Mouse (Mus musculus): ENCODE measurements around the gene Bola1. TPM values are rescaled to one million over a fixed set of nuclear protein-coding genes. Genes with fewer than 3 reads are reported as not detected.
"Not testable (repeated sequence)": the region's sequence is repeated elsewhere in the genome, so short reads cannot be mapped to it uniquely, and the experiment has no call there.

The Bola1 gene
- polyA plus RNA-seq, 1 experiment from 2014 or later: 60.7 TPM

GRCm38 (mm10) chr3:96181510-96182381, 37.8 kb downstream of the Bola1 start:
- H3K36me3 ChIP-seq: peaks cover 5% of the 10 kb centered on the region
- peak overlapping the region; percentile 48 for H3K4me3 ChIP-seq (replicated peaks)
- no peaks in the 10 kb centered on the region for H3K9me3 ChIP-seq
- no peaks in the 10 kb centered on the region for H3K27me3 ChIP-seq (replicated peaks)
- H3K4me2 ChIP-seq (replicated peaks): peak overlapping the region; percentile 82
- H3K4me1 ChIP-seq (replicated peaks): peaks cover 21% of the 10 kb centered on the region
- H3K27ac ChIP-seq: no peak overlapping the region
- H3K9ac ChIP-seq: no peak overlapping the region; the same call in 1 of the 2 replicates
- peak; percentile 50; the same call in 1 of the 2 replicates for ATAC-seq
- WGBS: 37% methylated on average over 12 of the region's 12 CpGs

GRCm38 (mm10) chr3:96180727-96181477, 38.6 kb downstream of the Bola1 start, which contains the start of gene Sv2a:
Sv2a (plus strand) TSS chr3:96181151.
- H3K27ac ChIP-seq: no peak within 1 kb of the TSS
- peaks cover 21% of the 10 kb centered on the region for H3K4me1 ChIP-seq (replicated peaks)
- H3K9me3 ChIP-seq: no peaks in the 10 kb centered on the region
- peak within 1 kb of the TSS; percentile 48 for H3K4me3 ChIP-seq (replicated peaks)
- under 1% methylated on average over 15 of the region's 23 CpGs for WGBS
- H3K27me3 ChIP-seq (replicated peaks): no peaks in the 10 kb centered on the region
- peak within 1 kb of the TSS; percentile 82 for H3K4me2 ChIP-seq (replicated peaks)
- H3K36me3 ChIP-seq: peaks cover 13% of the 10 kb centered on the region
- peak; percentile 61; the same call in 1 of the 2 replicates for ATAC-seq
- H3K9ac ChIP-seq: peak within 1 kb of the TSS; percentile 62

- H3K36me3 ChIP-seq: peaks cover 13% of the 10 kb centered on the region
- WGBS: 67% methylated on average over 4 of the region's 4 CpGs
- no peak for ATAC-seq
Observed at GRCm38 (mm10) chr3:96179531-96179930, 40.0 kb downstream of the Bola1 start.

GRCm38 (mm10) chr3:96178902-96179301, 40.6 kb downstream of the Bola1 start:
- no peak for ATAC-seq
- no peaks in the 10 kb centered on the region for H3K27me3 ChIP-seq (replicated peaks)
- no peak overlapping the region for H3K4me2 ChIP-seq (replicated peaks)
- H3K4me3 ChIP-seq (replicated peaks): no peak overlapping the region
- no peak overlapping the region for H3K9ac ChIP-seq
- H3K9me3 ChIP-seq: no peaks in the 10 kb centered on the region
- H3K4me1 ChIP-seq (replicated peaks): peaks cover 24% of the 10 kb centered on the region
- 77% methylated on average over 2 of the region's 2 CpGs for WGBS
- H3K36me3 ChIP-seq: peaks cover 15% of the 10 kb centered on the region
- no peak overlapping the region for H3K27ac ChIP-seq

More at GRCm38 (mm10) chr3:96179531-96179930, 40.0 kb downstream of the Bola1 start:
- H3K9me3 ChIP-seq: no peaks in the 10 kb centered on the region
- no peak overlapping the region for H3K4me2 ChIP-seq (replicated peaks)
- H3K9ac ChIP-seq: no peak overlapping the region
- peaks cover 21% of the 10 kb centered on the region for H3K4me1 ChIP-seq (replicated peaks)
- no peak overlapping the region for H3K4me3 ChIP-seq (replicated peaks)
- H3K27ac ChIP-seq: no peak overlapping the region
- H3K27me3 ChIP-seq (replicated peaks): no peaks in the 10 kb centered on the region

- Histone ChIP-seq H3K9me3 (no peaks in the 10 kb centered on the region), H3K27me3 (replicated peaks) (no peaks in the 10 kb centered on the region), H3K27ac (no peak overlapping the region), H3K9ac (no peak overlapping the region), H3K4me1 (replicated peaks) (peaks cover 25% of the 10 kb centered on the region), H3K4me2 (replicated peaks) (no peak overlapping the region), H3K36me3 (peaks cover 15% of the 10 kb centered on the region), H3K4me3 (replicated peaks) (no peak overlapping the region)
- WGBS: 86% methylated on average over 4 of the region's 4 CpGs
- ATAC-seq: no peak
Observed at GRCm38 (mm10) chr3:96178427-96178826, 41.1 kb downstream of the Bola1 start.

- no peaks in the 10 kb centered on the region for H3K27me3 ChIP-seq (replicated peaks)
- H3K27ac ChIP-seq: no peak overlapping the region
- peaks cover 15% of the 10 kb centered on the region for H3K36me3 ChIP-seq
- H3K4me1 ChIP-seq (replicated peaks): peaks cover 14% of the 10 kb centered on the region
- H3K9me3 ChIP-seq: no peaks in the 10 kb centered on the region
- ATAC-seq: no peak
- WGBS: 94% methylated on average over 6 of the region's 6 CpGs
- no peak overlapping the region for H3K4me2 ChIP-seq (replicated peaks)
- H3K4me3 ChIP-seq (replicated peaks): no peak overlapping the region
- no peak overlapping the region for H3K9ac ChIP-seq
Observed at GRCm38 (mm10) chr3:96175251-96175650, 44.3 kb downstream of the Bola1 start.

- H3K9ac ChIP-seq; H3K9me3 ChIP-seq; H3K4me3 ChIP-seq (replicated peaks); H3K27ac ChIP-seq; ATAC-seq; H3K27me3 ChIP-seq (replicated peaks): not testable (repeated sequence)
- Histone ChIP-seq H3K36me3 (peaks cover 18% of the 10 kb centered on the region), H3K4me2 (replicated peaks) (0 out of 2 replicates have a peak overlapping the region, but pooled peaks have one; percentile 11), H3K4me1 (replicated peaks) (peaks cover 15% of the 10 kb centered on the region)
- WGBS: 76% methylated on average over 4 of the region's 4 CpGs
Observed at GRCm38 (mm10) chr3:96174042-96174441, 45.5 kb downstream of the Bola1 start.

- Histone ChIP-seq H3K4me2 (replicated peaks) (peak overlapping the region; percentile 84), H3K27me3 (replicated peaks) (no peaks in the 10 kb centered on the region), H3K9ac (peak overlapping the region; percentile 77), H3K36me3 (peaks cover 18% of the 10 kb centered on the region), H3K4me1 (replicated peaks) (peaks cover 15% of the 10 kb centered on the region), H3K27ac (0 out of 2 replicates have a peak overlapping the region, but pooled peaks have one; percentile 99), H3K9me3 (no peaks in the 10 kb centered on the region), H3K4me3 (replicated peaks) (peak overlapping the region; percentile 78)
- 34% methylated on average over 7 of the region's 7 CpGs for WGBS
- ATAC-seq: no peak
Observed at GRCm38 (mm10) chr3:96173185-96173584, 46.3 kb downstream of the Bola1 start.

GRCm38 (mm10) chr3:96172197-96173178, 47.0 kb downstream of the Bola1 start, which contains the start of gene Sf3b4:
Sf3b4 (plus strand) TSS chr3:96172332.
- ATAC-seq: peak; percentile 96
- Histone ChIP-seq H3K4me1 (replicated peaks) (peaks cover 15% of the 10 kb centered on the region), H3K9ac (peak within 1 kb of the TSS; percentile 84), H3K4me3 (replicated peaks) (peak within 1 kb of the TSS; percentile 78), H3K4me2 (replicated peaks) (peak within 1 kb of the TSS; percentile 84), H3K27ac (peak within 1 kb of the TSS; percentile 99), H3K36me3 (peaks cover 17% of the 10 kb centered on the region), H3K27me3 (replicated peaks) (no peaks in the 10 kb centered on the region), H3K9me3 (no peaks in the 10 kb centered on the region)
- WGBS: under 1% methylated on average over 54 of the region's 58 CpGs

GRCm38 (mm10) chr3:96171583-96172196, 47.8 kb downstream of the Bola1 start:
- H3K4me3 ChIP-seq (replicated peaks): peak overlapping the region; percentile 78
- H3K9ac ChIP-seq: peak overlapping the region; percentile 84
- H3K27me3 ChIP-seq (replicated peaks): no peaks in the 10 kb centered on the region
- H3K4me2 ChIP-seq (replicated peaks): peak overlapping the region; percentile 84
- 15% methylated on average over 18 of the region's 18 CpGs for WGBS
- H3K27ac ChIP-seq: peak overlapping the region; percentile 99
- no peaks in the 10 kb centered on the region for H3K9me3 ChIP-seq
- H3K4me1 ChIP-seq (replicated peaks): peaks cover 15% of the 10 kb centered on the region
- H3K36me3 ChIP-seq: peaks cover 13% of the 10 kb centered on the region
- ATAC-seq: peak; percentile 19; the same call in 1 of the 2 replicates
